Mouse (Mus musculus): Measurements from ENCODE around the gene Gm28230.

- TF ChIP-seq SMC3 (IDR thresholded peaks at IDR 0.05; ENCODE audit: low read depth, low read length) (no peak), MXI1 (IDR thresholded peaks at IDR 0.05; ENCODE audit: low read depth, low read length) (no peak), POLR2A (IDR thresholded peaks at IDR 0.05; ENCODE audit: control insufficient read depth in 1 of 2, insufficient read depth in 1 of 2, low read depth in 1 of 2, low read length in 2 of 2, poor library complexity in 1 of 2) (no peak), SIN3A (IDR thresholded peaks at IDR 0.05; ENCODE audit: low read length) (no peak), CTCF (IDR thresholded peaks at IDR 0.05 in 2 of 3, conservative IDR thresholded peaks at IDR 0.05 in 1 of 3; ENCODE audit: control insufficient read depth in 1 of 3, insufficient read depth in 1 of 3, low read depth in 2 of 3, low read length in 3 of 3, poor library complexity in 1 of 3, severe bottlenecking in 1 of 3) (no peak), CHD1 (IDR thresholded peaks at IDR 0.05; ENCODE audit: low read depth, low read length) (no peak), GATA1 (IDR thresholded peaks at IDR 0.05; ENCODE audit: low read depth, low read length) (no peak), E2F4 (IDR thresholded peaks at IDR 0.05; ENCODE audit: borderline replicate concordance, low read depth, low read length) (no peak), CHD2 (IDR thresholded peaks at IDR 0.05; ENCODE audit: low read length) (no peak), MYC (IDR thresholded peaks at IDR 0.05; ENCODE audit: low read depth, low read length) (no peak), KAT2A (conservative IDR thresholded peaks at IDR 0.05; ENCODE audit: low read depth, low read length) (no peak), ELF1 (IDR thresholded peaks at IDR 0.05; ENCODE audit: low read depth, low read length) (no peak)
These were observed 26.1 kb downstream of the Gm28230 start for GRCm38 (mm10) chr2:74752431-74753174.
